Mouse (Mus musculus) MEL (cell line): ENCODE data around the gene Rpgrip1l. TPM values are rescaled to one million over a fixed set of nuclear protein-coding genes. Genes with fewer than 3 reads are reported as not detected.

Source experiments
- DNase-seq: peaks from one replicate; pipeline ENCODE4 v3.0.0; 2011; ENCODE audit warnings: low read depth, low spot score
- H3K27ac ChIP-seq: 2 replicates; pipeline ENCODE4 v1.5.1; 2012; ENCODE audit warnings: low read depth, mild to moderate bottlenecking, control low read depth, low read length, moderate library complexity; ENCODE audit not compliant: control insufficient read depth
- H3K27me3 ChIP-seq, 2 experiments: fragments of 150-350 bp in 1 of 2; sonication (generic) in 1 of 2; 2 replicates each; pipeline ENCODE4 v1.6.1; 2012; ENCODE audit warnings: low read length in 2 of 2, mild to moderate bottlenecking in 2 of 2, improper control_type of control experiment in 1 of 2, moderate library complexity in 1 of 2; ENCODE audit not compliant: insufficient read depth in 2 of 2, control insufficient read depth in 1 of 2
- H3K36me3 ChIP-seq, 2 experiments: 2 replicates each; pipeline ENCODE4 v1.6.1; 2012 to 2014; ENCODE audit warnings: low read length in 2 of 2, improper control_type of control experiment in 1 of 2, inconsistent platforms in 1 of 2, mild to moderate bottlenecking in 1 of 2; ENCODE audit not compliant: insufficient read depth in 2 of 2, control insufficient read depth in 1 of 2
- H3K4me1 ChIP-seq, 2 experiments: fragments of 150-350 bp in 1 of 2; sonication (generic) in 1 of 2; 2 replicates each; pipeline ENCODE4 v1.6.1; 2012; ENCODE audit warnings: low read length in 2 of 2, improper control_type of control experiment in 1 of 2, mild to moderate bottlenecking in 1 of 2; ENCODE audit not compliant: insufficient read depth in 2 of 2, control insufficient read depth in 1 of 2
- H3K4me3 ChIP-seq, 2 experiments: fragments of 150-350 bp in 1 of 2; sonication (generic) in 1 of 2; 2 replicates each; pipeline ENCODE4 v1.5.1; 2012; ENCODE audit warnings: low read depth in 2 of 2, low read length in 2 of 2, mild to moderate bottlenecking in 2 of 2, moderate library complexity in 2 of 2, control low read depth in 1 of 2, improper control_type of control experiment in 1 of 2; ENCODE audit not compliant: control insufficient read depth in 1 of 2, insufficient read depth in 1 of 2
- H3K79me2 ChIP-seq: 2 replicates; pipeline ENCODE4 v1.6.1; 2012; ENCODE audit warnings: mild to moderate bottlenecking, low read length, moderate library complexity; ENCODE audit not compliant: control insufficient read depth, poor library complexity, insufficient read depth
- H3K9ac ChIP-seq: 2 replicates; pipeline ENCODE4 v1.6.1; 2012; ENCODE audit warnings: low read depth, mild to moderate bottlenecking, control low read depth, low read length, moderate library complexity; ENCODE audit not compliant: control insufficient read depth, poor library complexity, severe bottlenecking
- H3K9me3 ChIP-seq: fragments of 150-350 bp; sonication (generic); replicated peaks from 2 replicates; pipeline ENCODE4 v1.6.1; 2012; ENCODE audit warnings: mild to moderate bottlenecking, low read length, improper control_type of control experiment, moderate library complexity; ENCODE audit not compliant: insufficient read depth
- BHLHE40 ChIP-seq: IDR thresholded peaks from 2 replicates; pipeline ENCODE4 v1.6.1; 2012; ENCODE audit warnings: low read depth, mild to moderate bottlenecking, inconsistent platforms, low read length, improper control_type of control experiment, borderline replicate concordance
- E2F4 ChIP-seq: IDR thresholded peaks from 2 replicates; pipeline ENCODE4 v1.6.1; 2011; ENCODE audit warnings: low read depth, low read length, improper control_type of control experiment, borderline replicate concordance
- EP300 ChIP-seq, 2 experiments: IDR thresholded peaks; 2 replicates each; pipeline ENCODE4 v1.6.1; 2011; ENCODE audit warnings: improper control_type of control experiment in 2 of 2, low read length in 2 of 2, low read depth in 1 of 2, mild to moderate bottlenecking in 1 of 2
- ETS1 ChIP-seq: IDR thresholded peaks from 2 replicates; pipeline ENCODE4 v1.6.1; 2012; ENCODE audit warnings: low read depth, mild to moderate bottlenecking, inconsistent platforms, low read length, improper control_type of control experiment, moderate library complexity
- GABPA ChIP-seq: IDR thresholded peaks from 2 replicates; pipeline ENCODE4 v1.6.1; 2012; ENCODE audit warnings: low read depth, mild to moderate bottlenecking, inconsistent platforms, low read length, improper control_type of control experiment, moderate library complexity
- GATA1 ChIP-seq: IDR thresholded peaks from 2 replicates; pipeline ENCODE4 v1.6.1; 2011; ENCODE audit warnings: low read depth, low read length, improper control_type of control experiment
- JUND ChIP-seq: IDR thresholded peaks from 2 replicates; pipeline ENCODE4 v1.6.1; 2011; ENCODE audit warnings: low read depth, mild to moderate bottlenecking, improper control_type of control experiment, low read length
- KAT2A ChIP-seq: conservative IDR thresholded peaks from 2 replicates; pipeline ENCODE4 v1.6.1; 2012; ENCODE audit warnings: low read depth, low read length, improper control_type of control experiment, inconsistent platforms
- MAFK ChIP-seq: IDR thresholded peaks from 2 replicates; pipeline ENCODE4 v1.6.1; 2011; ENCODE audit warnings: low read depth, mild to moderate bottlenecking, low read length, improper control_type of control experiment, borderline replicate concordance
- MYB ChIP-seq: IDR thresholded peaks from 2 replicates; pipeline ENCODE4 v1.6.1; 2011; ENCODE audit warnings: mild to moderate bottlenecking, low read depth, low read length, improper control_type of control experiment
- MYC ChIP-seq: IDR thresholded peaks from 2 replicates; pipeline ENCODE4 v1.6.1; 2011; ENCODE audit warnings: low read depth, mild to moderate bottlenecking, low read length, improper control_type of control experiment, moderate library complexity
- NELFE ChIP-seq: IDR thresholded peaks from 2 replicates; pipeline ENCODE4 v1.6.1; 2011; ENCODE audit warnings: low read depth, low read length, improper control_type of control experiment
- POLR2AphosphoS5 ChIP-seq: IDR thresholded peaks from 2 replicates; pipeline ENCODE4 v1.6.1; 2012; ENCODE audit warnings: low read depth, borderline replicate concordance, mild to moderate bottlenecking, inconsistent platforms, low read length, moderate library complexity, mixed read lengths
- SMC3 ChIP-seq: IDR thresholded peaks from 2 replicates; pipeline ENCODE4 v1.6.1; 2011; ENCODE audit warnings: low read depth, low read length, improper control_type of control experiment
- UBTF ChIP-seq: IDR thresholded peaks from 2 replicates; pipeline ENCODE4 v1.6.1; 2012; ENCODE audit warnings: low read depth, mild to moderate bottlenecking, inconsistent platforms, low read length, improper control_type of control experiment, moderate library complexity, borderline replicate concordance; ENCODE audit not compliant: insufficient read depth
- ZNF384 ChIP-seq: IDR thresholded peaks from 2 replicates; pipeline ENCODE4 v1.6.1; 2012; ENCODE audit warnings: low read depth, mild to moderate bottlenecking, inconsistent platforms, low read length, improper control_type of control experiment
- polyA plus RNA-seq, 2 experiments: library from polyadenylated mRNA; stranded (reverse) in 1 of 2; unstranded in 1 of 2; fragments of >175 nt in 1 of 2; fragments of >200 nt in 1 of 2; gene quantifications; 2 replicates each; pipeline versions ENCODE4 v1.2.1 to v1.2.4; 2012; ENCODE audit warnings: low replicate concordance in 2 of 2, low read depth in 1 of 2; ENCODE audit not compliant: insufficient read length in 2 of 2, insufficient read depth in 1 of 2, missing spikeins in 1 of 2
- total RNA-seq: library from RNA; depleted of rRNA; stranded (reverse); fragments of 300-350 nt; gene quantifications from 2 replicates; pipeline ENCODE4 v1.2.3, GENCODE M21; 2012

Gene Rpgrip1l
- total and polyA plus RNA-seq, 3 experiments = 2.9 to 3.9 TPM; not detected in 1

- Histone ChIP-seq H3K4me3 (no peak overlapping the region), H3K9ac (no peak overlapping the region), H3K27me3 (no peaks in the 10 kb centered on the region), H3K4me1 (peaks cover 3 to 7% of the 10 kb centered on the region in 2 experiments), H3K79me2 (peaks cover 7% of the 10 kb centered on the region), H3K9me3 (no peaks in the 10 kb centered on the region), H3K27ac (no peak overlapping the region), H3K36me3 (peaks cover 0 to 6% of the 10 kb centered on the region in 2 experiments; a peak in 3 of 4 replicates)
- TF ChIP-seq BHLHE40 (no peak), EP300 (IDR thresholded peaks at IDR 0.05; ENCODE audit: low read depth in 1 of 2, low read length in 2 of 2) (no peak), MAFK (no peak)
- DNase-seq = no peak
These were observed 34.1 kb upstream of the Rpgrip1l start for GRCm38 (mm10) chr8:91347146-91347545.

- no peak for DNase-seq
- no peak overlapping the region for H3K9ac ChIP-seq
- no peak for TF ChIP-seq GABPA
- no peak for TF ChIP-seq GATA1
- TF ChIP-seq KAT2A = no peak
- no peak for TF ChIP-seq E2F4
- TF ChIP-seq ZNF384 = no peak
- TF ChIP-seq MYC = no peak
- no peak for TF ChIP-seq UBTF
- no peak for TF ChIP-seq JUND
- no peak for TF ChIP-seq POLR2AphosphoS5
- no peak for TF ChIP-seq EP300 (IDR thresholded peaks at IDR 0.05; ENCODE audit: low read depth in 1 of 2, low read length in 2 of 2)
- no peak for TF ChIP-seq MYB
- no peak for TF ChIP-seq BHLHE40
- TF ChIP-seq SMC3 = no peak
- no peak for TF ChIP-seq NELFE
- no peak for TF ChIP-seq ETS1
- TF ChIP-seq, all 39 proteins: peak for 0
- H3K9me3 ChIP-seq = no peaks in the 10 kb centered on the region
- H3K4me1 ChIP-seq = no peaks in the 10 kb centered on the region
- H3K36me3 ChIP-seq = peaks cover 0 to 2% of the 10 kb centered on the region in 2 experiments; a peak in 2 of 4 replicates
- no peak overlapping the region for H3K27ac ChIP-seq
- no peaks in the 10 kb centered on the region for H3K27me3 ChIP-seq
- no peak overlapping the region for H3K4me3 ChIP-seq
- peaks cover 8% of the 10 kb centered on the region for H3K79me2 ChIP-seq
These were observed 31.6 kb upstream of the Rpgrip1l start for GRCm38 (mm10) chr8:91344659-91345058.
